Mouse (Mus musculus): ENCODE results near the gene Zbtb45. TPM values are rescaled to one million over a fixed set of nuclear protein-coding genes. Genes with fewer than 3 reads are reported as not detected.

The Zbtb45 gene
- polyA plus RNA-seq, 1 experiment from 2014 or later = 11.4 TPM

- no peak overlapping the region for H3K9ac ChIP-seq (ENCODE audit: low read depth, low read length)
- no peak for ATAC-seq (ENCODE audit: low read depth)
These were observed 19.2 kb upstream of the Zbtb45 start for GRCm38 (mm10) chr7:13028986-13029385.

GRCm38 (mm10) chr7:13025511-13026112 is 15.8 kb upstream of the Zbtb45 start:
- Histone ChIP-seq H3K36me3 (ENCODE audit: control insufficient read depth, insufficient read depth) (peaks cover 49% of the 10 kb centered on the region), H3K27ac (ENCODE audit: low read length) (peak overlapping the region; percentile 98), H3K9me3 (replicated peaks; ENCODE audit: control insufficient read depth, low read length) (no peaks in the 10 kb centered on the region)

More at GRCm38 (mm10) chr7:13028986-13029385, 19.2 kb upstream of the Zbtb45 start:
- H3K4me3 ChIP-seq (ENCODE audit: low read depth, low read length) = no peak overlapping the region
- H3K9me3 ChIP-seq (replicated peaks; ENCODE audit: control insufficient read depth, low read length) = no peaks in the 10 kb centered on the region
- H3K36me3 ChIP-seq (ENCODE audit: control insufficient read depth, insufficient read depth) = peaks cover 70% of the 10 kb centered on the region
- peaks cover 25% of the 10 kb centered on the region for H3K4me1 ChIP-seq (ENCODE audit: control insufficient read depth, low read depth, low read length)
- H3K4me2 ChIP-seq (ENCODE audit: low read depth, low read length) = no peak overlapping the region
- WGBS (ENCODE audit: insufficient replicate concordance) = 94% methylated on average over 4 of the region's 4 CpGs
- H3K27ac ChIP-seq (ENCODE audit: low read length) = no peak overlapping the region
- H3K27me3 ChIP-seq (ENCODE audit: control insufficient read depth, insufficient read depth, low read depth, low read length) = no peaks in the 10 kb centered on the region

GRCm38 (mm10) chr7:13024805-13025204 is 15.0 kb upstream of the Zbtb45 start:
- H3K4me1 ChIP-seq (ENCODE audit: control insufficient read depth, low read depth, low read length) = peaks cover 27% of the 10 kb centered on the region
- H3K9ac ChIP-seq (ENCODE audit: low read depth, low read length) = peak overlapping the region; percentile 93
- H3K4me2 ChIP-seq (ENCODE audit: low read depth, low read length) = peak overlapping the region; percentile 97
- WGBS (ENCODE audit: insufficient replicate concordance) = under 1% methylated on average over 44 of the region's 44 CpGs
- H3K27me3 ChIP-seq (ENCODE audit: control insufficient read depth, insufficient read depth, low read depth, low read length) = no peaks in the 10 kb centered on the region
- peak overlapping the region; percentile 98 for H3K27ac ChIP-seq (ENCODE audit: low read length)
- H3K4me3 ChIP-seq (ENCODE audit: low read depth, low read length) = peak overlapping the region; percentile 95
- peaks cover 41% of the 10 kb centered on the region for H3K36me3 ChIP-seq (ENCODE audit: control insufficient read depth, insufficient read depth)
- ATAC-seq (ENCODE audit: low read depth) = peak; percentile 43
- no peaks in the 10 kb centered on the region for H3K9me3 ChIP-seq (replicated peaks; ENCODE audit: control insufficient read depth, low read length)

More at GRCm38 (mm10) chr7:13025511-13026112, 15.8 kb upstream of the Zbtb45 start:
- H3K4me2 ChIP-seq (ENCODE audit: low read depth, low read length) = peak overlapping the region; percentile 97
- H3K4me3 ChIP-seq (ENCODE audit: low read depth, low read length) = peak overlapping the region; percentile 95
- no peaks in the 10 kb centered on the region for H3K27me3 ChIP-seq (ENCODE audit: control insufficient read depth, insufficient read depth, low read depth, low read length)
- no peak for ATAC-seq (ENCODE audit: low read depth)
- peaks cover 27% of the 10 kb centered on the region for H3K4me1 ChIP-seq (ENCODE audit: control insufficient read depth, low read depth, low read length)
- peak overlapping the region; percentile 93 for H3K9ac ChIP-seq (ENCODE audit: low read depth, low read length)
- WGBS (ENCODE audit: insufficient replicate concordance) = 27% methylated on average over 4 of the region's 4 CpGs

GRCm38 (mm10) chr7:13023928-13024731 is 14.3 kb upstream of the Zbtb45 start:
- ATAC-seq (ENCODE audit: low read depth) = peak; percentile 84
- peak overlapping the region; percentile 98 for H3K27ac ChIP-seq (ENCODE audit: low read length)
- under 1% methylated on average over 92 of the region's 95 CpGs for WGBS (ENCODE audit: insufficient replicate concordance)
- peaks cover 27% of the 10 kb centered on the region for H3K4me1 ChIP-seq (ENCODE audit: control insufficient read depth, low read depth, low read length)
- H3K4me3 ChIP-seq (ENCODE audit: low read depth, low read length) = peak overlapping the region; percentile 95
- H3K36me3 ChIP-seq (ENCODE audit: control insufficient read depth, insufficient read depth) = peaks cover 34% of the 10 kb centered on the region
- peak overlapping the region; percentile 93 for H3K9ac ChIP-seq (ENCODE audit: low read depth, low read length)
- H3K27me3 ChIP-seq (ENCODE audit: control insufficient read depth, insufficient read depth, low read depth, low read length) = no peaks in the 10 kb centered on the region
- no peaks in the 10 kb centered on the region for H3K9me3 ChIP-seq (replicated peaks; ENCODE audit: control insufficient read depth, low read length)
- H3K4me2 ChIP-seq (ENCODE audit: low read depth, low read length) = peak overlapping the region; percentile 97

- H3K4me1 ChIP-seq (ENCODE audit: control insufficient read depth, low read depth, low read length) = peaks cover 30% of the 10 kb centered on the region
- H3K4me3 ChIP-seq (ENCODE audit: low read depth, low read length) = peak overlapping the region; percentile 95
- H3K27me3 ChIP-seq (ENCODE audit: control insufficient read depth, insufficient read depth, low read depth, low read length) = no peaks in the 10 kb centered on the region
- peak overlapping the region; percentile 97 for H3K4me2 ChIP-seq (ENCODE audit: low read depth, low read length)
- H3K9ac ChIP-seq (ENCODE audit: low read depth, low read length) = peak overlapping the region; percentile 93
- ATAC-seq (ENCODE audit: low read depth) = peak; percentile 19
- WGBS (ENCODE audit: insufficient replicate concordance) = 4% methylated on average over 31 of the region's 31 CpGs
- peak overlapping the region; percentile 51 for H3K27ac ChIP-seq (ENCODE audit: low read length)
- H3K9me3 ChIP-seq (replicated peaks; ENCODE audit: control insufficient read depth, low read length) = no peaks in the 10 kb centered on the region
- peaks cover 23% of the 10 kb centered on the region for H3K36me3 ChIP-seq (ENCODE audit: control insufficient read depth, insufficient read depth)
These were observed 13.1 kb upstream of the Zbtb45 start for GRCm38 (mm10) chr7:13022773-13023535.

GRCm38 (mm10) chr7:13015217-13015616 is 5.4 kb upstream of the Zbtb45 start:
- WGBS (ENCODE audit: insufficient replicate concordance) = 64% methylated on average over 1 of the region's 1 CpGs
- H3K9ac ChIP-seq (ENCODE audit: low read depth, low read length) = no peak overlapping the region
- H3K9me3 ChIP-seq (replicated peaks; ENCODE audit: control insufficient read depth, low read length) = no peaks in the 10 kb centered on the region
- H3K4me2 ChIP-seq (ENCODE audit: low read depth, low read length) = no peak overlapping the region
- ATAC-seq (ENCODE audit: low read depth) = no peak
- no peaks in the 10 kb centered on the region for H3K36me3 ChIP-seq (ENCODE audit: control insufficient read depth, insufficient read depth)
- peaks cover 18% of the 10 kb centered on the region for H3K4me1 ChIP-seq (ENCODE audit: control insufficient read depth, low read depth, low read length)
- H3K27ac ChIP-seq (ENCODE audit: low read length) = no peak overlapping the region
- H3K4me3 ChIP-seq (ENCODE audit: low read depth, low read length) = no peak overlapping the region
- no peaks in the 10 kb centered on the region for H3K27me3 ChIP-seq (ENCODE audit: control insufficient read depth, insufficient read depth, low read depth, low read length)

- peaks cover 20% of the 10 kb centered on the region for H3K4me1 ChIP-seq (ENCODE audit: control insufficient read depth, low read depth, low read length)
- WGBS (ENCODE audit: insufficient replicate concordance) = 40% methylated on average over 6 of the region's 6 CpGs
- H3K4me2 ChIP-seq (ENCODE audit: low read depth, low read length) = no peak overlapping the region
- no peaks in the 10 kb centered on the region for H3K36me3 ChIP-seq (ENCODE audit: control insufficient read depth, insufficient read depth)
- H3K27me3 ChIP-seq (ENCODE audit: control insufficient read depth, insufficient read depth, low read depth, low read length) = no peaks in the 10 kb centered on the region
- no peak for ATAC-seq (ENCODE audit: low read depth)
- H3K27ac ChIP-seq (ENCODE audit: low read length) = no peak overlapping the region
- H3K9me3 ChIP-seq (replicated peaks; ENCODE audit: control insufficient read depth, low read length) = no peaks in the 10 kb centered on the region
- H3K9ac ChIP-seq (ENCODE audit: low read depth, low read length) = no peak overlapping the region
- H3K4me3 ChIP-seq (ENCODE audit: low read depth, low read length) = no peak overlapping the region
These were observed 4.5 kb upstream of the Zbtb45 start for GRCm38 (mm10) chr7:13014275-13014839.

GRCm38 (mm10) chr7:13013671-13014070 is 3.8 kb upstream of the Zbtb45 start:
- 58% methylated on average over 4 of the region's 4 CpGs for WGBS (ENCODE audit: insufficient replicate concordance)

More at GRCm38 (mm10) chr7:13013671-13014070, 3.8 kb upstream of the Zbtb45 start:
- no peaks in the 10 kb centered on the region for H3K27me3 ChIP-seq (ENCODE audit: control insufficient read depth, insufficient read depth, low read depth, low read length)
- H3K27ac ChIP-seq (ENCODE audit: low read length) = no peak overlapping the region
- no peak for ATAC-seq (ENCODE audit: low read depth)
- no peak overlapping the region for H3K9ac ChIP-seq (ENCODE audit: low read depth, low read length)
- H3K4me1 ChIP-seq (ENCODE audit: control insufficient read depth, low read depth, low read length) = peaks cover 23% of the 10 kb centered on the region
- no peaks in the 10 kb centered on the region for H3K9me3 ChIP-seq (replicated peaks; ENCODE audit: control insufficient read depth, low read length)
- no peak overlapping the region for H3K4me2 ChIP-seq (ENCODE audit: low read depth, low read length)
- H3K36me3 ChIP-seq (ENCODE audit: control insufficient read depth, insufficient read depth) = no peaks in the 10 kb centered on the region
- no peak overlapping the region for H3K4me3 ChIP-seq (ENCODE audit: low read depth, low read length)
